Mouse (Mus musculus): ENCODE measurements around the gene Zdhhc17. TPM values are rescaled to one million over a fixed set of nuclear protein-coding genes. Genes with fewer than 3 reads are reported as not detected.

Zdhhc17 gene
- total and polyA plus RNA-seq, 3 experiments: 5.8 to 8.0 (median 7.3) TPM

GRCm38 (mm10) chr10:111007687-111008086 is 2.3 kb downstream of the Zdhhc17 start:
- H3K36me3 ChIP-seq (replicated peaks in 1 of 2; ENCODE audit: control insufficient read depth in 1 of 2, insufficient read depth in 1 of 2, low read length in 1 of 2): peaks cover 0 to 8% of the 10 kb centered on the region in 2 experiments
- H3K27ac ChIP-seq (ENCODE audit: insufficient read depth, low read depth): no peak overlapping the region
- dilution Hi-C loops (cut with MboI; ENCODE audit: extremely low pct_ligation_motif_present, extremely low pct_unique_long_range_greater_than_20kb, low sequenced_read_pairs) (no loop called here), in situ Hi-C loops (cut with MboI; ENCODE audit: low pct_ligation_motif_present, low pct_unique_long_range_greater_than_20kb, low sequenced_read_pairs) (no loop called here)
- TF ChIP-seq ZNF384 (IDR thresholded peaks at IDR 0.05; ENCODE audit: low read depth, low read length): no peak
- no peak for TF ChIP-seq UBTF (IDR thresholded peaks at IDR 0.05; ENCODE audit: low read depth, low read length)
- no peak for TF ChIP-seq E2F4 (IDR thresholded peaks at IDR 0.05; ENCODE audit: insufficient replicate concordance, low read depth, low read length)
- TF ChIP-seq ZKSCAN1 (IDR thresholded peaks at IDR 0.05; ENCODE audit: borderline replicate concordance, low read depth, low read length): no peak
- no peak for TF ChIP-seq MYC (IDR thresholded peaks at IDR 0.05; ENCODE audit: low read depth, low read length)
- TF ChIP-seq USF1 (IDR thresholded peaks at IDR 0.05; ENCODE audit: low read depth, low read length): no peak
- TF ChIP-seq CHD1 (IDR thresholded peaks at IDR 0.05; ENCODE audit: low read depth, low read length): no peak
- no peak for TF ChIP-seq MAFK (IDR thresholded peaks at IDR 0.05; ENCODE audit: insufficient replicate concordance, low read length)
- TF ChIP-seq PAX5 (IDR thresholded peaks at IDR 0.05; ENCODE audit: low read length): no peak
- TF ChIP-seq USF2 (conservative IDR thresholded peaks at IDR 0.05; ENCODE audit: low read depth, low read length): no peak
- no peaks in the 10 kb centered on the region for H3K9me3 ChIP-seq (replicated peaks; ENCODE audit: low read length)
- no peak overlapping the region for H3K9ac ChIP-seq (ENCODE audit: insufficient read depth, low read depth)
- H3K4me2 ChIP-seq (ENCODE audit: insufficient read depth, low read depth, poor library complexity, severe bottlenecking): no peak overlapping the region
- H3K4me1 ChIP-seq (ENCODE audit: control insufficient read depth in 1 of 2, insufficient read depth in 2 of 2): peaks cover 2 to 23% of the 10 kb centered on the region in 2 experiments; a peak in 3 of 4 replicates
- DNase-seq (ENCODE audit: extremely low read depth): no peak
- no peak overlapping the region for H3K4me3 ChIP-seq (replicated peaks in 1 of 3; ENCODE audit: low read depth in 2 of 3, low read length in 2 of 3, poor library complexity in 1 of 3)
- peaks cover 6% of the 10 kb centered on the region for H3K27me3 ChIP-seq (replicated peaks)
- H3K79me2 ChIP-seq (replicated peaks; ENCODE audit: control insufficient read depth, extremely low read depth, insufficient read depth, poor library complexity, severe bottlenecking): peaks cover 15% of the 10 kb centered on the region

DNA sequence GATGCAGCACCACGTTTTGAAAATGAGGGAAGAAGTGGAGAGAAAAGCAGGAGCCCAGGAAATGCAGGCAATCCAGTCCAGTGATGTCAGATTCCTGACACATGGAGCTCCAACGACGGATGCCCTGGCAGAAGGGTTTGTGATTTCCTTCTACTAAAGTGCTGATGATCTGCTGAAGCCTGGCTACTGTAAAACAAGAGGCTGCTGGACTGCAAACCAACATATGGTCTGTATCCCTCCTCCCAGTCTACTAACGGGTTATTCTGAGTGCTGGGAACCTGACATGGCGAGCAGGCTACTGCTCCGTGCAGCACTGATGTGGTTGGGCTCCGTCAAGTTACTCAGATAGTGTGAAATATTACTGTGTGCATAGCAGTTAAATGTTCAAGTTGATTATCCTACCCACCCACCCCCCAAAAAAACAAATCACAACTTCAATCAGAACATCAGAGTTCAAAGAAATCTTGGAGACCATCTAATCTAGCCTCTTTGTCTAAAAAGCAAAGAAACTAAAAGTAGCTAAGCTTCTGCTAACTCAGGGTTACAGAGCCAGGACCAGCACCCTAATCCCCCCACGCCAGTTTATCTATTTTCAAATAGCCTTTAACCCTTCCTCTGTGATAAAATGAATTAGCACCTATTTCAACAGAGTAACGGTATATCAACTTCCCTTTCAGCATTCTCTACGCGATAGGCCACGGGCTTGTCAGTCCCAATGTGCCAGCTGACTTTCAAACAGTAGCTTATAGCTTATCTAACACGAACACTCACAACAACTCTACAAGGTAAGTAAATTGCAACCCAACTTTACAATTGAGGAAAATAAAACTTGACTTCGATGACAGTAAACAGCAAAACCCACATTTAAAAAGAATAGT is 4.1 kb downstream of the Zdhhc17 start:
- H3K9ac ChIP-seq (ENCODE audit: insufficient read depth, low read depth): no peak overlapping the region

More for the DNA sequence above, 4.1 kb downstream of the Zdhhc17 start:
- H3K36me3 ChIP-seq (replicated peaks in 1 of 2; ENCODE audit: control insufficient read depth in 1 of 2, insufficient read depth in 1 of 2, low read length in 1 of 2): peaks cover 0 to 8% of the 10 kb centered on the region in 2 experiments
- no peak overlapping the region for H3K27ac ChIP-seq (ENCODE audit: insufficient read depth, low read depth)
- no peak for TF ChIP-seq NRF1 (IDR thresholded peaks at IDR 0.05; ENCODE audit: low read depth, low read length)
- no peak for TF ChIP-seq POLR2A (IDR thresholded peaks at IDR 0.05; ENCODE audit: low read depth, low read length)
- TF ChIP-seq EP300 (IDR thresholded peaks at IDR 0.05; ENCODE audit: low read length): no peak
- TF ChIP-seq KAT2A (IDR thresholded peaks at IDR 0.05; ENCODE audit: insufficient replicate concordance, low read length): no peak
- TF ChIP-seq MAFK (IDR thresholded peaks at IDR 0.05; ENCODE audit: insufficient replicate concordance, low read length): no peak
- TF ChIP-seq ZKSCAN1 (IDR thresholded peaks at IDR 0.05; ENCODE audit: borderline replicate concordance, low read depth, low read length): no peak
- no peak for TF ChIP-seq JUND (conservative IDR thresholded peaks at IDR 0.05; ENCODE audit: low read depth, low read length)
- TF ChIP-seq USF2 (conservative IDR thresholded peaks at IDR 0.05; ENCODE audit: low read depth, low read length): no peak
- TF ChIP-seq JUN (IDR thresholded peaks at IDR 0.05; ENCODE audit: insufficient read depth, low read depth, low read length): no peak
- no peak for TF ChIP-seq USF1 (IDR thresholded peaks at IDR 0.05; ENCODE audit: low read depth, low read length)
- TF ChIP-seq ZMIZ1 (IDR thresholded peaks at IDR 0.05; ENCODE audit: low read depth, low read length): no peak
- TF ChIP-seq MAZ (IDR thresholded peaks at IDR 0.05; ENCODE audit: low read depth, low read length): no peak
- TF ChIP-seq CHD1 (IDR thresholded peaks at IDR 0.05; ENCODE audit: low read depth, low read length): no peak
- in situ Hi-C loops (cut with MboI; ENCODE audit: low pct_ligation_motif_present, low pct_unique_long_range_greater_than_20kb, low sequenced_read_pairs): no loop called here
- no peak for DNase-seq (ENCODE audit: extremely low read depth)
- H3K4me3 ChIP-seq (replicated peaks in 1 of 3; ENCODE audit: low read depth in 2 of 3, low read length in 2 of 3, poor library complexity in 1 of 3): no peak overlapping the region
- H3K27me3 ChIP-seq (replicated peaks): peaks cover 2% of the 10 kb centered on the region
- dilution Hi-C loops (cut with MboI; ENCODE audit: extremely low pct_ligation_motif_present, extremely low pct_unique_long_range_greater_than_20kb, low sequenced_read_pairs): no loop called here
- peaks cover 15% of the 10 kb centered on the region for H3K79me2 ChIP-seq (replicated peaks; ENCODE audit: control insufficient read depth, extremely low read depth, insufficient read depth, poor library complexity, severe bottlenecking)
- no peaks in the 10 kb centered on the region for H3K9me3 ChIP-seq (replicated peaks; ENCODE audit: low read length)
- H3K4me1 ChIP-seq (ENCODE audit: control insufficient read depth in 1 of 2, insufficient read depth in 2 of 2): peaks cover 2 to 16% of the 10 kb centered on the region in 2 experiments; a peak in 3 of 4 replicates
- no peak overlapping the region for H3K4me2 ChIP-seq (ENCODE audit: insufficient read depth, low read depth, poor library complexity, severe bottlenecking)
